Mouse (Mus musculus): Measurements from ENCODE around the gene Pitx3. TPM values are rescaled to one million over a fixed set of nuclear protein-coding genes. Genes with fewer than 3 reads are reported as not detected.

Pitx3 gene
- polyA plus RNA-seq, 1 experiment from 2014 or later = 12.3 TPM

GRCm38 (mm10) chr19:46096396-46096795, 51.7 kb downstream of the Pitx3 start:
- no peak overlapping the region for H3K4me3 ChIP-seq
- H3K4me1 ChIP-seq = no peaks in the 10 kb centered on the region
- no peak for ATAC-seq (ENCODE audit: insufficient number of reproducible peaks, insufficient read depth, low FRiP score, low TSS enrichment)
- H3K9ac ChIP-seq = no peak overlapping the region
- WGBS = 89% methylated on average over 5 of the region's 5 CpGs
- H3K36me3 ChIP-seq = no peaks in the 10 kb centered on the region
- H3K4me2 ChIP-seq (replicated peaks) = no peak overlapping the region
- no peak overlapping the region for H3K27ac ChIP-seq
- H3K9me3 ChIP-seq = no peaks in the 10 kb centered on the region
- H3K27me3 ChIP-seq = no peaks in the 10 kb centered on the region

DNA sequence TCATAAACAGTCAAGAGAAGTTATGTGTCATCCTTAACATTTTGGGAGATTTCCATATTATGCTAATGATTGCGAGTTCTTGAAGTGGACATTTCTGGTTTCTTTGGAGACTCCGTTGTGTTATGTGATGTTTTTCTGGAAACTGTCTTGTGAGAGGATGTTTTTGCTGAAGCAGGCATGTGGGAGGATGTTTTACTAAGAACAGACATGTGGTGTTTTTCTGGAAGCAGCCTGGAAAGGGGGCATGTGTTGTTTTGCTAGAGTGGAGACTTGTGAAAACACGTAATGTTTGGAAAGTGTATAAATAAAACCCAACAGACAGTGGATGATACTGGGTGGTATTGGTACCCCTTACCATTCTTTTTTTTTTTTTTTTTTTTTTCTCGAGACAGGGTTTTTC, 52.8 kb downstream of the Pitx3 start:
- H3K27ac ChIP-seq = no peak overlapping the region
- H3K4me1 ChIP-seq = no peaks in the 10 kb centered on the region
- H3K4me2 ChIP-seq (replicated peaks) = no peak overlapping the region
- no peak for ATAC-seq (ENCODE audit: insufficient number of reproducible peaks, insufficient read depth, low FRiP score, low TSS enrichment)
- H3K9me3 ChIP-seq = no peaks in the 10 kb centered on the region
- H3K27me3 ChIP-seq = no peaks in the 10 kb centered on the region
- H3K4me3 ChIP-seq = no peak overlapping the region
- WGBS = 83% methylated on average over 4 of the region's 4 CpGs
- no peaks in the 10 kb centered on the region for H3K36me3 ChIP-seq
- no peak overlapping the region for H3K9ac ChIP-seq

GRCm38 (mm10) chr19:46094144-46094543, 54.0 kb downstream of the Pitx3 start:
- H3K9ac ChIP-seq = no peak overlapping the region
- H3K27ac ChIP-seq = no peak overlapping the region
- H3K4me3 ChIP-seq = no peak overlapping the region
- H3K4me1 ChIP-seq = no peaks in the 10 kb centered on the region
- H3K9me3 ChIP-seq = no peaks in the 10 kb centered on the region
- no peaks in the 10 kb centered on the region for H3K27me3 ChIP-seq
- H3K36me3 ChIP-seq = no peaks in the 10 kb centered on the region
- WGBS = 92% methylated on average over 2 of the region's 2 CpGs
- no peak overlapping the region for H3K4me2 ChIP-seq (replicated peaks)
- no peak for ATAC-seq (ENCODE audit: insufficient number of reproducible peaks, insufficient read depth, low FRiP score, low TSS enrichment)

DNA sequence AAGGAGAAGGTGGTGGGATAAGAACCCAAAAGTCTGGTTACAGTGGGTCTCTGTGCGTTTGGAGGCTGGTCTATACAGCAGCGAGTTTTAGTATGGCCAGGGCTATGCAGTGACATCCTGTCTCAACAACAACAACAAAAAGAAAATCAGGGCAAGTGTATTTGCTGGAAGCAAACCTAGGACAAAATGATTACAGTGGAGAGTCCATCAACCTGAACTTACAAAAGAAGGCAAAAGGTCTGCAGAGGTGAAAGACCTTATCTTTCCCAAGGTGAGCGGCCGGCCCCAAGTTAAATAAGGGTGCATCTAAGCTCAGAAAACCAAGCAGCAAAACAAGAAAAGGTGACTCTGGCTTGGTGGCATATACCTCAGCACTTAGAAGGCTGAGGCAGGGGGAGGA, 56.5 kb downstream of the Pitx3 start:
- Histone ChIP-seq H3K36me3 (no peaks in the 10 kb centered on the region), H3K4me1 (no peaks in the 10 kb centered on the region), H3K9ac (no peak overlapping the region), H3K4me3 (no peak overlapping the region), H3K27ac (no peak overlapping the region), H3K9me3 (no peaks in the 10 kb centered on the region), H3K27me3 (no peaks in the 10 kb centered on the region), H3K4me2 (replicated peaks) (no peak overlapping the region)
- ATAC-seq (ENCODE audit: insufficient number of reproducible peaks, insufficient read depth, low FRiP score, low TSS enrichment) = no peak
- WGBS = 85% methylated on average over 4 of the region's 4 CpGs

- WGBS = 84% methylated on average over 7 of the region's 7 CpGs
- Histone ChIP-seq H3K4me1 (no peaks in the 10 kb centered on the region), H3K4me2 (replicated peaks) (no peak overlapping the region), H3K9ac (no peak overlapping the region), H3K36me3 (peaks cover 32% of the 10 kb centered on the region), H3K27me3 (no peaks in the 10 kb centered on the region), H3K4me3 (no peak overlapping the region), H3K27ac (no peak overlapping the region), H3K9me3 (no peaks in the 10 kb centered on the region)
- ATAC-seq (ENCODE audit: insufficient number of reproducible peaks, insufficient read depth, low FRiP score, low TSS enrichment) = no peak
Observed at GRCm38 (mm10) chr19:46087871-46088270, 60.3 kb downstream of the Pitx3 start.

DNA sequence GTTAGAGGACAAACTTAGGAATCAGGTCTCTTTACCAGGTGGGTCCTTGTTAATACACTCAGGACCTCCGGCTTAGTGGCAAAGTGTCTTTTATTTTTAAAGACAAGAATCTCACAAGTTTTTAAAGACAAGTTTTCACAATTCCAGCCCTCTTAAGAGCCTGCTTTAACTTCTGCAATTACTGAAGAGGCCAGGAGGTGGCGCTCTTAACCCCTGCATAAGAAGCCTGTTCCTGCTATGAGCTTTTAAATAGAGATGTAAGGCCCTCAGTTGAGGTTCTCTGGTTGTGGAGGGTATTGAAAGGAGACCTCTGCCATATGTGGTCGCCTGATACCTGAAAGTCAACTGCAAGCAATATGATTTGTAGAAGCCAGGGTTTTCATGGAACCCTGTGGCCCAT, 61.8 kb downstream of the Pitx3 start:
- Histone ChIP-seq H3K4me2 (replicated peaks) (no peak overlapping the region), H3K4me3 (no peak overlapping the region), H3K9ac (no peak overlapping the region), H3K9me3 (no peaks in the 10 kb centered on the region), H3K36me3 (peaks cover 47% of the 10 kb centered on the region), H3K27me3 (no peaks in the 10 kb centered on the region), H3K27ac (no peak overlapping the region), H3K4me1 (no peaks in the 10 kb centered on the region)
- ATAC-seq (ENCODE audit: insufficient number of reproducible peaks, insufficient read depth, low FRiP score, low TSS enrichment) = no peak
- 58% methylated on average over 3 of the region's 3 CpGs for WGBS

Other genes with a start within 250 kb of the Pitx3 start
- gene Armh3, start 149.8 kb downstream of the Pitx3 start, polyA plus RNA-seq (2016; fragmentation: Nextera tagmentation; extraction: Ambion mirVana) = 20.0 and 21.5 TPM in 2 replicates
- gene Hps6, start 144.8 kb downstream of the Pitx3 start, polyA plus RNA-seq (2016; fragmentation: Nextera tagmentation; extraction: Ambion mirVana) = 6.1 and 7.2 TPM in 2 replicates
- 37.9 and 39.7 TPM in 2 replicates for gene Pprc1, start 103.4 kb downstream of the Pitx3 start, polyA plus RNA-seq (2016; fragmentation: Nextera tagmentation; extraction: Ambion mirVana)
- 131 and 142 TPM in 2 replicates for gene Ldb1, start 103.1 kb downstream of the Pitx3 start, polyA plus RNA-seq (2016; fragmentation: Nextera tagmentation; extraction: Ambion mirVana)
- gene Nolc1, start 72.5 kb downstream of the Pitx3 start, polyA plus RNA-seq (2016; fragmentation: Nextera tagmentation; extraction: Ambion mirVana) = 93.8 and 102 TPM in 2 replicates
- gene Elovl3, start 16.4 kb downstream of the Pitx3 start, polyA plus RNA-seq (2016; fragmentation: Nextera tagmentation; extraction: Ambion mirVana) = 0.59 and 0.93 TPM in 2 replicates
- gene Gbf1, start 4.2 kb upstream of the Pitx3 start, polyA plus RNA-seq (2016; fragmentation: Nextera tagmentation; extraction: Ambion mirVana) = 70.1 and 70.9 TPM in 2 replicates
- gene Nfkb2, start 156.0 kb upstream of the Pitx3 start, polyA plus RNA-seq (2016; fragmentation: Nextera tagmentation; extraction: Ambion mirVana) = 9.0 and 10.6 TPM in 2 replicates
- gene Psd, start 178.8 kb upstream of the Pitx3 start, polyA plus RNA-seq (2016; fragmentation: Nextera tagmentation; extraction: Ambion mirVana) = 6.9 and 8.1 TPM in 2 replicates
- gene Fbxl15, start 179.9 kb upstream of the Pitx3 start, polyA plus RNA-seq (2016; fragmentation: Nextera tagmentation; extraction: Ambion mirVana) = 15.4 and 16.4 TPM in 2 replicates
- gene Cuedc2, start 190.4 kb upstream of the Pitx3 start, polyA plus RNA-seq (2016; fragmentation: Nextera tagmentation; extraction: Ambion mirVana) = 207 TPM in 2 replicates
- gene Mfsd13a, start 192.8 kb upstream of the Pitx3 start, polyA plus RNA-seq (2016; fragmentation: Nextera tagmentation; extraction: Ambion mirVana) = 4.4 and 4.6 TPM in 2 replicates
- gene 2310034G01Rik, start 202.0 kb upstream of the Pitx3 start, polyA plus RNA-seq (2016; fragmentation: Nextera tagmentation; extraction: Ambion mirVana) = 2.2 and 2.3 TPM in 2 replicates
- 157 and 161 TPM in 2 replicates for gene Actr1a, start 247.4 kb upstream of the Pitx3 start, polyA plus RNA-seq (2016; fragmentation: Nextera tagmentation; extraction: Ambion mirVana)
- 44.9 and 47.6 TPM in 2 replicates for gene Sufu, start 248.6 kb upstream of the Pitx3 start, polyA plus RNA-seq (2016; fragmentation: Nextera tagmentation; extraction: Ambion mirVana)

Data from embryonic facial prominence, embryonic 12.5 days (tissue).